Mouse (Mus musculus) cortical plate, adult 2 months (tissue): ENCODE data around the gene Ift22. TPM values are rescaled to one million over a fixed set of nuclear protein-coding genes. Genes with fewer than 3 reads are reported as not detected.

Experiments used
- H3K27ac ChIP-seq: fragments of 200-500 bp; 2 replicates; pipeline ENCODE4 v1.5.1; 2012; ENCODE audit warnings: low read length, control low read depth, inconsistent platforms; ENCODE audit not compliant: insufficient read depth
- H3K4me1 ChIP-seq: fragments of 200-500 bp; 2 replicates; pipeline ENCODE4 v1.6.1; 2011; ENCODE audit warnings: low read length; ENCODE audit not compliant: control insufficient read depth, insufficient read depth
- H3K4me3 ChIP-seq: fragments of 200-500 bp; 2 replicates; pipeline ENCODE4 v1.5.1; 2011; ENCODE audit warnings: mild to moderate bottlenecking, low read length, control low read depth; ENCODE audit not compliant: insufficient read depth
- CTCF ChIP-seq: fragments of 200-500 bp; IDR thresholded peaks from 2 replicates; pipeline ENCODE4 v1.5.1; 2011; ENCODE audit warnings: mild to moderate bottlenecking, control low read depth, low read length; ENCODE audit not compliant: insufficient read depth; ENCODE audit errors: extremely low read depth
- POLR2A ChIP-seq: fragments of 200-500 bp; IDR thresholded peaks from 2 replicates; pipeline ENCODE4 v1.6.1; 2011; ENCODE audit warnings: mild to moderate bottlenecking, low read length, control low read depth; ENCODE audit not compliant: insufficient read depth; ENCODE audit errors: extremely low read depth
- polyA plus RNA-seq: library from polyadenylated mRNA; depleted of rRNA; stranded (reverse); fragments of >200 nt; gene quantifications from 2 replicates; pipeline ENCODE4 v1.2.3, GENCODE M21; 2012

Gene Ift22
- polyA plus RNA-seq, 1 experiment: 79.9 TPM

- Histone ChIP-seq H3K27ac (no peak overlapping the region), H3K4me1 (no peaks in the 10 kb centered on the region), H3K4me3 (no peak overlapping the region)
- TF ChIP-seq POLR2A: no peak
- TF ChIP-seq CTCF: no peak
Measured at GRCm38 (mm10) chr5:136895529-136895963, 12.4 kb upstream of the Ift22 start.

DNA sequence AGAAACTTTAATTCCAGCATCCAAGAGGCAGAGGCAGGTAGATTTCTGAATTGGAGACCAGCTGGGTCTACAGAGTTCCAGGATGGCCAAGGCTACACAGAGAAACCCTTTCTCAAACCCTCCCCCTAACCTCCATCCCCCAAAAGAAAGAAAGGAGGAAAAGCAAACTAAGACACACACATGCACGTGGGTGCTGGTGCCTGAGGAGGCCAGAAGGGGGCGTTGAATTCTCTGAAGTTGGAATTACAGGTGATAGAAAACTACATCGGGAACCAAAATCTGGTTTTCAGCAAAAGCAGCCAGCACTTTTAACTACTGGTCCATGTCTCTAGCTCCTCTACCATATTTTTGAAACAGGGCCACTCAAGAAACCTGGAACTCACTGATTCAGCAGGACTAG lies 3.3 kb upstream of the Ift22 start:
- TF ChIP-seq POLR2A (no peak), CTCF (no peak)
- Histone ChIP-seq H3K4me3 (no peak overlapping the region), H3K27ac (no peak overlapping the region), H3K4me1 (peaks cover 3% of the 10 kb centered on the region; the same call in 1 of the 2 replicates)

GRCm38 (mm10) chr5:136905630-136906029 lies 2.3 kb upstream of the Ift22 start:
- TF ChIP-seq CTCF: peak; percentile 22; the same call in 1 of the 2 replicates
- no peak for TF ChIP-seq POLR2A
- Histone ChIP-seq H3K4me1 (peaks cover 3% of the 10 kb centered on the region; the same call in 1 of the 2 replicates), H3K27ac (no peak overlapping the region), H3K4me3 (no peak overlapping the region)

DNA sequence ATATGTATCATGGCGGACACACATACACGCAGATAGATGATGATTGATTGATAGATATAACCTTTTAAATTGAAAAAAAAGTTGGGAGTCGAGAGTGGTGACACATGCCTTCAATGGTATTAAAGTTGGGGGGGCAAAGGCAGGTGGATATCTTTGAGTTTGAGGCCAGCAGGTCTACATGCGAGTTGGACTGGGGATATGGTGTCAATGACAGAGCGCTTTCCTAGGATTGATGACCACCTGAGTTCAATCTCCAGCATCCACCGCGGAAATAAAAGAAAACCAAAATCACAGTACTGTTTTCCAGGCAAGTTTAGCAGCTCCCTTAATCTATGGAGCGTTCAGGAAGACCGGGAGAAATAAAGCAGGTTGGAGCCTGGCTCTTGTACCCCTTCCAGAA lies 363 bp upstream of the Ift22 start:
- H3K4me1 ChIP-seq: peaks cover 3% of the 10 kb centered on the region; the same call in 1 of the 2 replicates
- peak overlapping the region; percentile 63 for H3K4me3 ChIP-seq
- TF ChIP-seq CTCF: no peak
- no peak for TF ChIP-seq POLR2A
- no peak overlapping the region for H3K27ac ChIP-seq

- Histone ChIP-seq H3K4me1 (peaks cover under 1% of the 10 kb centered on the region; the same call in 1 of the 2 replicates), H3K4me3 (no peak overlapping the region), H3K27ac (no peak overlapping the region)
- TF ChIP-seq POLR2A: no peak
- TF ChIP-seq CTCF: no peak
Measured at GRCm38 (mm10) chr5:136914183-136914582, 6.2 kb downstream of the Ift22 start.

DNA sequence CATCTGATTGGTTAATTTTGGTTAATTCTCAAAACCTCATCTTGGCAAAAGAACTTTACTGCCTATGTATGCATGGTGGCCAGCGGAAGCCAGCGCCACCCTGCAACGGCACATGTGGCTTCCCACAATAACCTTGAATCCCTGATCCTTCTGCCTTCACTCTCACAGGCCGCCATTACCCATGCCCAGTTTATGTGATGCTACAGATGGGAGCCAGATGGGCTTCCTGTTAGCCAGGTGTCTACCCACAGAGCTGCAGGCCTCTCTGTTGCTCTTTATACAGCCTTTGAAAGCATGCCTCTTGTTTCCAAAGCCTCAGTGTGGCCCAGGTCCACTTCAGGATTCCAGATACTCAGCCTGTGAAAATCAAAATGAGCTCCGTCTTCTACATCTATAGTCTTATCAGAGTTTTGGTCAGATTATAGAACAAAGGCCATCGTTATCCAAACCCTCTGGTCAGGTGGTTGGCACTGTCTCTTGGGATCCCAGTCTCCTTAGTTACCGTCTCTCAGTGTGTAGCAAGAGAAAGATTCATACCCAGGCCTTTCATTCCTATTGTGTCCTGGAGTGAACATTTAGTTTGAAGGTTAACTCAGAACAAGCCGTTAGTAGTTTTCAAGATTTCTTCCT lies 9.8 kb downstream of the Ift22 start:
- TF ChIP-seq CTCF: no peak
- no peak for TF ChIP-seq POLR2A
- Histone ChIP-seq H3K4me1 (0 out of 2 replicates have a peak, but pooled peaks cover 1% of the 10 kb centered on the region), H3K27ac (no peak overlapping the region), H3K4me3 (no peak overlapping the region)

DNA sequence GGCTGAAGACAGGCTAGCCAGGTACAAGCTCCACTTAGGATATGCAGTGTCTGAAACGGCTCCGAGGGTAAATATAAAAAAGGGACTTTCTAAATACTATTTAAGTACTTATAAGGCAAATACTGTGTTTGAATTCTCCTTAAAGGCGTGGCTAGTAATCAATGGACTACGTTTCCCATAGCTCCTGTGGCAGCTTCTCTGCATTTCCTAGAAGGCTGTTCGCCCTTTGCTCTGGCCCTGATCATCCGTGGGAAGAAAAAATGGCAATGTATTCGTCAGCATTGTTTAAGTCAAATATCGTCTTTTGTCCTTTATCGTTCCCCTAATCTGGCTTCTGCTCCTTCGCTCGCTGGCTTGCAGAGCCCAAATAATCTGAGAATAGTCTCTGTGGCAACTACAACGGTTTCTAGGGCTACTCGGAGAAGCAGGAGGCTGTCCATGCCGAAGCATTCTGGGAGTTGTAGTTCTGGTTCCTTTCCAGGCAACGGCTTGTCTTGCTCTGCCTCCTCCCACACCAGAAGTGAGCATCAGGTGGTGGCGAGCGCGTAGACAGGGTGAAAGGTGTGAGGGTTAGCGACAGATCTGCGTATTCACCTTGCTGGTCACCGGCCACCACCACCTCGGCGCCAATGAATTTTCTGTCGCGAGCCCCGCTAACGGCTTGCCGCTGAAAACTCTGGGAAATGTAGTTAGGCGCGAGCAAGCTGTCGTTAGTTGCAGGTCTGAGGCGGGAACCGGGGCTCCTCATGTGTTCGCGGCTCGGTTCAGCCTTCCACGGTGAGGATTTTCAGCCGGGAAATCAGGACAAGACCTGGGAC lies 10.9 kb downstream of the Ift22 start:
- Histone ChIP-seq H3K27ac (no peak overlapping the region), H3K4me1 (0 out of 2 replicates have a peak, but pooled peaks cover 1% of the 10 kb centered on the region), H3K4me3 (peak overlapping the region; percentile 60)
- TF ChIP-seq CTCF (no peak), POLR2A (peak; percentile 34; the same call in 1 of the 2 replicates)

DNA sequence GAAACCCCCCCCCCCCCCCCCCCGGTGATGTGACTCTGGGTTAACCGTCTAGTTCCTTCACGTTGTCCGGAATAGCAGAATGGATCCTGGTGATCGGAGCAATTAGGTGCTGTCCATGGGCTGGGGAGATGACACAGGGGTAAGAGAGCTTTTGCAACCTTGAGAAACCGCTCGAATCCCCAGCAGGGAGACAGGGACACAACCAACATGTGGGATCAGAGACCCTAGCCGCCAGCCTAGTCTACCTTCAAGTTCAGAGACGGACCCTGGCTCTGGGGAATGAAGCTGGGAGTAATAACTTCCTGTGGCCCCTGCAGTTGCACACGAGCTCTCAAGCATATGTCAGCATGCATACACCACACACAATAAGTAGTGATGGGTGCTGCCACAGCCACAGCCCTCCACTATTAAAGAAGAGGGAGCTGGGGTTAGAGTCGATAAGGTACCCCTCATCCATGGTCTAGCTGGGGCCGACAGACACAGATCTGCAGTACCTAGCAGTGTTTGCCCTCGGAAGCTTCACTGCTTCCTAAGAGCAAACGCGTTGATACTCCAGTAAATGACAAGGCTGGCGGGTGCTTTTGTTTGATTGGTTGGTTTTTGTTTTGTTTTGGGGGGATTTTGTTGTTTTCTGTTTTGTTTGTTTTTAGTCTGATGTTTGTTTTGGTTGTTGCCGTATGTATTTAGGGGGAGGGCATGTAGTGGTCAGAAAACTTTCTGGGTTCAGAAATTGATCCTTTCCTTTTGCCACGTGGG lies 11.8 kb downstream of the Ift22 start:
- TF ChIP-seq CTCF (no peak), POLR2A (no peak)
- Histone ChIP-seq H3K27ac (no peak overlapping the region), H3K4me1 (0 out of 2 replicates have a peak, but pooled peaks cover 1% of the 10 kb centered on the region), H3K4me3 (peak overlapping the region; percentile 60)

DNA sequence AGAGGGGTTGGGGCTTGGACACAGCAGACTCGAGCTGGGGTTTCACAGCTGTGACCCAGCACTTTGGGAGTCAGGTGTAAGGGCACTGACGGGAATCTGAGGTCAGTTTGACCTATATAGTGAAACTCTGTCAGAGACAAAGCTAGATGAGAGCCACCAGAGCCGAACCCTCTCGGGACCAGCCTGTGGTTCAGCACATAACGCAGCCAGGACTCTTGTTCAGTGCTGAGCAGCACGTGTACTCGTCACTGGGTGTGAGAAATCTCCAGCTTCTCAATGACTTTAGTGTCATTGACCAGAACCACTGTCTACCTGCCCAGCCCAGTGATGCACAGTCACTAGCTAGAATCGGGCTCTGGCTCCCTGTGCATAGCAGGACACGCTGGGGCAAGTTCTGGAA lies 14.9 kb downstream of the Ift22 start:
- Histone ChIP-seq H3K27ac (no peak overlapping the region), H3K4me3 (no peak overlapping the region), H3K4me1 (0 out of 2 replicates have a peak, but pooled peaks cover 1% of the 10 kb centered on the region)
- TF ChIP-seq POLR2A (no peak), CTCF (no peak)
